Mouse (Mus musculus) myocyte (in vitro differentiated cells): ENCODE results near the gene Ttc39b.

ENCODE experiments used
- MYOG ChIP-seq, 3 experiments: IDR thresholded peaks; one replicate each; pipeline ENCODE4 v1.6.1; 2011; ENCODE audit warnings: control low read depth in 2 of 3, low read depth in 2 of 3, mild to moderate bottlenecking in 2 of 3; ENCODE audit not compliant: insufficient read length in 2 of 3, control insufficient read depth in 1 of 3, insufficient read depth in 1 of 3
- POLR2A ChIP-seq: IDR thresholded peaks from one replicate; pipeline ENCODE4 v1.6.1; 2011; ENCODE audit warnings: low read depth, mild to moderate bottlenecking, control low read depth, moderate library complexity; ENCODE audit not compliant: insufficient read length
- USF1 ChIP-seq: IDR thresholded peaks from one replicate; pipeline ENCODE4 v1.6.1; 2011; ENCODE audit warnings: low read depth, mild to moderate bottlenecking, control low read depth, moderate library complexity

GRCm38 (mm10) chr4:83216381-83216780, 107.7 kb downstream of the Ttc39b start:
- TF ChIP-seq POLR2A (no peak), USF1 (no peak), MYOG (IDR thresholded peaks at IDR 0.05; ENCODE audit: control insufficient read depth in 1 of 3, insufficient read depth in 1 of 3, insufficient read length in 2 of 3, low read depth in 2 of 3) (no peak)
